Mouse (Mus musculus) urinary bladder, postnatal 10 days (tissue): Measurements from ENCODE around the gene Zfp69.
A peak's percentile ranks its signal among the peaks of the same experiment; 100 is the strongest.

Experiments
- DNase-seq: peaks from one replicate; pipeline ENCODE4 v3.0.0; 2022; ENCODE audit warnings: low spot score

The Zfp69 gene

GRCm38 (mm10) chr4:120951428-120951973, at the start of gene Zfp69:
Gene Zfp69 (minus strand): TSS chr4:120951699.
- DNase-seq, result peak; percentile 64

- no peak for DNase-seq
These were observed 49.5 kb upstream of the Zfp69 start for GRCm38 (mm10) chr4:121001042-121001441.

- DNase-seq, result no peak
These were observed 44.4 kb upstream of the Zfp69 start for GRCm38 (mm10) chr4:120995911-120996310.

- no peak for DNase-seq
These were observed 41.5 kb upstream of the Zfp69 start for GRCm38 (mm10) chr4:120993025-120993424.

GRCm38 (mm10) chr4:120992284-120992683, 40.8 kb upstream of the Zfp69 start:
- DNase-seq, result no peak

- no peak for DNase-seq
These were observed 35.8 kb upstream of the Zfp69 start for GRCm38 (mm10) chr4:120987319-120987718.

- no peak for DNase-seq
These were observed 34.9 kb upstream of the Zfp69 start for GRCm38 (mm10) chr4:120986446-120986845.

- DNase-seq, result no peak
These were observed 26.7 kb upstream of the Zfp69 start for GRCm38 (mm10) chr4:120978221-120978620.

GRCm38 (mm10) chr4:120975428-120975734, 23.9 kb upstream of the Zfp69 start:
- DNase-seq, result no peak

GRCm38 (mm10) chr4:120974711-120975427, 23.4 kb upstream of the Zfp69 start:
- no peak for DNase-seq

- no peak for DNase-seq
These were observed 20.3 kb upstream of the Zfp69 start for GRCm38 (mm10) chr4:120971842-120972241.

- no peak for DNase-seq
These were observed 18.1 kb upstream of the Zfp69 start for GRCm38 (mm10) chr4:120969382-120970146.

GRCm38 (mm10) chr4:120968486-120968885, 17.0 kb upstream of the Zfp69 start:
- DNase-seq, result no peak

GRCm38 (mm10) chr4:120955586-120955985, 4.1 kb upstream of the Zfp69 start:
- no peak for DNase-seq

- DNase-seq, result no peak
These were observed 2.2 kb upstream of the Zfp69 start for GRCm38 (mm10) chr4:120953667-120954066.

GRCm38 (mm10) chr4:120953038-120953437, 1.5 kb upstream of the Zfp69 start:
- no peak for DNase-seq

- DNase-seq, result no peak
These were observed 664 bp upstream of the Zfp69 start for GRCm38 (mm10) chr4:120952163-120952562.

GRCm38 (mm10) chr4:120950763-120951427, 604 bp downstream of the Zfp69 start:
- DNase-seq, result no peak

- no peak for DNase-seq
These were observed 2.6 kb downstream of the Zfp69 start for GRCm38 (mm10) chr4:120948938-120949337.

GRCm38 (mm10) chr4:120935006-120935405, 16.5 kb downstream of the Zfp69 start:
- DNase-seq, result no peak

GRCm38 (mm10) chr4:120930736-120931135, 20.8 kb downstream of the Zfp69 start:
- no peak for DNase-seq

- DNase-seq, result no peak
These were observed 22.8 kb downstream of the Zfp69 start for GRCm38 (mm10) chr4:120928686-120929085.

- DNase-seq, result no peak
These were observed 26.1 kb downstream of the Zfp69 start for GRCm38 (mm10) chr4:120925386-120925785.
